Mouse (Mus musculus): ENCODE measurements at regions not wholly inside any gene's neighbourhood (a gene's known extent, or its start where the extent isn't known, plus 50 kb on each side); places are given as distances from the start of the nearest gene placed in this dataset.

- WGBS = 57% methylated on average over 2 of the region's 2 CpGs
- no peaks in the 10 kb centered on the region for H3K27me3 ChIP-seq (ENCODE audit: control insufficient read depth, insufficient read depth, low read length)
- TF ChIP-seq CTCF (IDR thresholded peaks at IDR 0.05; ENCODE audit: borderline replicate concordance, insufficient read depth, low read depth, low read length) (no peak), POLR2A (IDR thresholded peaks at IDR 0.05; ENCODE audit: borderline replicate concordance, insufficient read depth, low read length) (no peak)
- no peaks in the 10 kb centered on the region for H3K4me1 ChIP-seq (ENCODE audit: control insufficient read depth, insufficient read depth, low read length)
- DNase-seq = no peak
- H3K4me3 ChIP-seq (replicated peaks; ENCODE audit: insufficient read depth, low read depth, low read length) = no peak overlapping the region
- no peak overlapping the region for H3K27ac ChIP-seq (ENCODE audit: insufficient read depth, low read length)
These were observed 355.2 kb upstream of the Robo1 start for GRCm38 (mm10) chr16:71952879-71953406.

GRCm38 (mm10) chr16:71963579-71963978 is 344.5 kb upstream of the Robo1 start:
- H3K27ac ChIP-seq (ENCODE audit: insufficient read depth, low read length) = no peak overlapping the region
- TF ChIP-seq POLR2A (IDR thresholded peaks at IDR 0.05; ENCODE audit: borderline replicate concordance, insufficient read depth, low read length) = no peak
- TF ChIP-seq CTCF (IDR thresholded peaks at IDR 0.05; ENCODE audit: borderline replicate concordance, insufficient read depth, low read depth, low read length) = no peak
- H3K27me3 ChIP-seq (ENCODE audit: control insufficient read depth, insufficient read depth, low read length) = no peaks in the 10 kb centered on the region
- H3K4me1 ChIP-seq (ENCODE audit: control insufficient read depth, insufficient read depth, low read length) = no peaks in the 10 kb centered on the region
- no peak overlapping the region for H3K4me3 ChIP-seq (replicated peaks; ENCODE audit: insufficient read depth, low read depth, low read length)
- no peak for DNase-seq

GRCm38 (mm10) chr16:71973811-71974210 is 334.3 kb upstream of the Robo1 start:
- DNase-seq = no peak
- H3K27me3 ChIP-seq (ENCODE audit: control insufficient read depth, insufficient read depth, low read length) = no peaks in the 10 kb centered on the region
- H3K4me1 ChIP-seq (ENCODE audit: control insufficient read depth, insufficient read depth, low read length) = no peaks in the 10 kb centered on the region
- WGBS = 49% methylated on average over 2 of the region's 2 CpGs
- TF ChIP-seq POLR2A (IDR thresholded peaks at IDR 0.05; ENCODE audit: borderline replicate concordance, insufficient read depth, low read length) (no peak), CTCF (IDR thresholded peaks at IDR 0.05; ENCODE audit: borderline replicate concordance, insufficient read depth, low read depth, low read length) (no peak)
- H3K4me3 ChIP-seq (replicated peaks; ENCODE audit: insufficient read depth, low read depth, low read length) = no peak overlapping the region
- H3K27ac ChIP-seq (ENCODE audit: insufficient read depth, low read length) = no peak overlapping the region

DNA sequence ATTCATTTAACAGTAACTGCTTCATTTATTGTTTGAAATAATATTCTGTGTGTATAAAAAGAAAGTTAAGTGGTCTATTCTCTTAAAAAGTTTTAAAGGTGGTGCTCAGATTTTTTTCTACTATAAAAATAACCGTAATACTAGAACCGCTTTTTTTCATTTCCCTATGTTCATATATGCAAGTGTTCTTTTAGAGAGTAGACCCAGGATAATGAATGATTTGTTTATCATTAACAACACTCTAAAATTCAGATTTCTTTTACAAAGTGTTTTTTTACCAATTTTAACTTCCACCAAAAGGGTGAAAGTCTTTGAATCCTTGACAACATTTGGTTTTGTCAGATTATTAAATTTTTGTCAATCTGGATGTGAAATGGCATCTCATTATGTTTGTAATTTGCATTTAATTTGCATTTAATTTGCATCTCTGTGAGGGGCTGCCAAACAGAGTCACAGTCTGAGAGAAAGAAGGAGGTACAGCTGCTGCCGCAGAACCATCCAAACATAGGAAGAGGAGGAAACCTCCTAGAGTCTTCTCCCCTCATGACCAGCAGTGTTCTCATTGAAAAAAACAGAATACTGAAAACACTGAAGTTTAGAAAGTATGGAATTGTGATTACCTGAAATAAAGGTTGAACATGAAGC is 310.4 kb upstream of the Robo1 start:
- TF ChIP-seq POLR2A (IDR thresholded peaks at IDR 0.05; ENCODE audit: borderline replicate concordance, insufficient read depth, low read length) (no peak), CTCF (IDR thresholded peaks at IDR 0.05; ENCODE audit: borderline replicate concordance, insufficient read depth, low read depth, low read length) (no peak)
- Histone ChIP-seq H3K4me3 (replicated peaks; ENCODE audit: insufficient read depth, low read depth, low read length) (no peak overlapping the region), H3K27ac (ENCODE audit: insufficient read depth, low read length) (no peak overlapping the region), H3K4me1 (ENCODE audit: control insufficient read depth, insufficient read depth, low read length) (no peaks in the 10 kb centered on the region), H3K27me3 (ENCODE audit: control insufficient read depth, insufficient read depth, low read length) (no peaks in the 10 kb centered on the region)
- DNase-seq = no peak
- 57% methylated on average over 3 of the region's 3 CpGs for WGBS

GRCm38 (mm10) chr16:72027404-72028215 is 280.5 kb upstream of the Robo1 start:
- no peak for DNase-seq
- Histone ChIP-seq H3K27me3 (ENCODE audit: control insufficient read depth, insufficient read depth, low read length) (no peaks in the 10 kb centered on the region), H3K27ac (ENCODE audit: insufficient read depth, low read length) (no peak overlapping the region), H3K4me3 (replicated peaks; ENCODE audit: insufficient read depth, low read depth, low read length) (peak overlapping the region; percentile 5), H3K4me1 (ENCODE audit: control insufficient read depth, insufficient read depth, low read length) (no peaks in the 10 kb centered on the region)
- no peak for TF ChIP-seq POLR2A (IDR thresholded peaks at IDR 0.05; ENCODE audit: borderline replicate concordance, insufficient read depth, low read length)
- no peak for TF ChIP-seq CTCF (IDR thresholded peaks at IDR 0.05; ENCODE audit: borderline replicate concordance, insufficient read depth, low read depth, low read length)
- WGBS = under 1% methylated on average over 27 of the region's 27 CpGs

- Histone ChIP-seq H3K4me1 (ENCODE audit: control insufficient read depth, insufficient read depth, low read length) (no peaks in the 10 kb centered on the region), H3K27ac (ENCODE audit: insufficient read depth, low read length) (no peak overlapping the region), H3K27me3 (ENCODE audit: control insufficient read depth, insufficient read depth, low read length) (no peaks in the 10 kb centered on the region), H3K4me3 (replicated peaks; ENCODE audit: insufficient read depth, low read depth, low read length) (no peak overlapping the region)
- DNase-seq = no peak
- under 1% methylated on average over 6 of the region's 6 CpGs for WGBS
- TF ChIP-seq POLR2A (IDR thresholded peaks at IDR 0.05; ENCODE audit: borderline replicate concordance, insufficient read depth, low read length) = no peak
- TF ChIP-seq CTCF (IDR thresholded peaks at IDR 0.05; ENCODE audit: borderline replicate concordance, insufficient read depth, low read depth, low read length) = no peak
These were observed 279.9 kb upstream of the Robo1 start for GRCm38 (mm10) chr16:72028216-72028610.

DNA sequence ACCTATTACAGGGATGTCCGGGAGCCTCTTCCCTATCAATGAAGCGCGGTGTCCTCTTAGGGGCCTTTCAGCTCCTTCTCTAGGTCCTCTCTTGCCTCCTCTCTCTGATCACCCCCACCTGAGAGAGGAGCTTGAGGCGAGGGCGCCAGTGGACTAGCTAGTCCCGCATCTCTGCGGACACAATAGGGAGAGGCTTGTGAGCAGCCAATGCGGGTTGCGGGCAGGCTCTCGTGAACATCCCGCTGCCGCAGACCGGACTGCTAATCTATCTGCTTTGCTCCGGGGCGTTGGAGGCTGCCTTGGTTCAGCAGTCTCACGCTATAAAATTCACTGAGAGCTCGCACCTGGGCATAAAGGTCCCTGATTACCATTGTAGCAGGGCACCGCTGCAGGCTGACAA is 279.3 kb upstream of the Robo1 start:
- WGBS = under 1% methylated on average over 18 of the region's 18 CpGs
- Histone ChIP-seq H3K4me1 (ENCODE audit: control insufficient read depth, insufficient read depth, low read length) (no peaks in the 10 kb centered on the region), H3K27ac (ENCODE audit: insufficient read depth, low read length) (no peak overlapping the region)

DNA sequence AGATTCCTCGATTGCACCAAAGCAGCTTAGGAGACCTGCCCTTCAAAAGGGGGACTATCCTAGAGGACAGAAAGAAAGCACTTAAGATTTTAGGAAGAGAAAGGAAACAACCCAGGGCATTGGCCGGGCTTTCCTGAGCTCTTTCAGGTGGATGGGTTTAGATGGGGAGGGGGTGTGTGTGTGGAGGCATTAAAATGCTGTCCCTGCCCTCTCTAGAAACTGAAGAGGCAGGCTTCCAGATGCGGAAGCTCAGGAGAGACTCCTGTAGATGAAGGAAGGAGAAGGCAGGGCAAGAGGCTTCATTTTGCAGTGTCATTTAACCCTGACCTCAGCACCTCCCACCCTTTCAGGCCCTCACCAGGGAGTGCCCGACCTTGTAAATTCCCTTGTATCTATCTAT is 278.8 kb upstream of the Robo1 start:
- 17% methylated on average over 4 of the region's 4 CpGs for whole genome bisulfite sequencing
- Histone ChIP-seq H3K4me3 (replicated peaks; ENCODE audit: insufficient read depth, low read depth, low read length) (no peak overlapping the region), H3K27ac (ENCODE audit: insufficient read depth, low read length) (no peak overlapping the region), H3K27me3 (ENCODE audit: control insufficient read depth, insufficient read depth, low read length) (no peaks in the 10 kb centered on the region), H3K4me1 (ENCODE audit: control insufficient read depth, insufficient read depth, low read length) (no peaks in the 10 kb centered on the region)
- no peak for DNase-seq
- TF ChIP-seq POLR2A (IDR thresholded peaks at IDR 0.05; ENCODE audit: borderline replicate concordance, insufficient read depth, low read length) (no peak), CTCF (IDR thresholded peaks at IDR 0.05; ENCODE audit: borderline replicate concordance, insufficient read depth, low read depth, low read length) (no peak)

More for the DNA sequence above, 279.3 kb upstream of the Robo1 start:
- no peaks in the 10 kb centered on the region for H3K27me3 ChIP-seq (ENCODE audit: control insufficient read depth, insufficient read depth, low read length)
- TF ChIP-seq CTCF (IDR thresholded peaks at IDR 0.05; ENCODE audit: borderline replicate concordance, insufficient read depth, low read depth, low read length) (no peak), POLR2A (IDR thresholded peaks at IDR 0.05; ENCODE audit: borderline replicate concordance, insufficient read depth, low read length) (no peak)
- DNase-seq = peak; percentile 4 to 14
- peak overlapping the region; percentile 11 for H3K4me3 ChIP-seq (replicated peaks; ENCODE audit: insufficient read depth, low read depth, low read length)

Measured in cerebellum, adult 2 months (tissue).